Mouse (Mus musculus): ENCODE measurements around the gene Abhd18.
"Not testable (repeated sequence)": the region's sequence is repeated elsewhere in the genome, so short reads cannot be mapped to it uniquely, and the experiment has no call there.

Abhd18 gene

GRCm38 (mm10) chr3:40846957-40847017 is at the start of gene Abhd18:
TSS of gene Abhd18 (plus strand) at chr3:40846970.
- ATAC-seq (ENCODE audit: low TSS enrichment) = not testable (repeated sequence)

- ATAC-seq (ENCODE audit: low TSS enrichment) = no peak
Measured at GRCm38 (mm10) chr3:40798054-40798453, 48.7 kb upstream of the Abhd18 start.

GRCm38 (mm10) chr3:40798500-40798899 is 48.3 kb upstream of the Abhd18 start:
- ATAC-seq (ENCODE audit: low TSS enrichment) = peak; percentile 25; the same call in 1 of the 2 replicates

GRCm38 (mm10) chr3:40799530-40800372 is 47.0 kb upstream of the Abhd18 start, which contains the start of gene Plk4:
TSS of gene Plk4 (plus strand) at chr3:40800019.
- ATAC-seq (ENCODE audit: low TSS enrichment) = peak; percentile 94

- peak; percentile 65 for ATAC-seq (ENCODE audit: low TSS enrichment)
Measured at GRCm38 (mm10) chr3:40800373-40800823, 46.4 kb upstream of the Abhd18 start.

- ATAC-seq (ENCODE audit: low TSS enrichment) = no peak
Measured at GRCm38 (mm10) chr3:40806871-40807270, 39.9 kb upstream of the Abhd18 start.

- ATAC-seq (ENCODE audit: low TSS enrichment) = no peak
Measured at GRCm38 (mm10) chr3:40808686-40809085, 38.1 kb upstream of the Abhd18 start.

- ATAC-seq (ENCODE audit: low TSS enrichment) = no peak
Measured at GRCm38 (mm10) chr3:40809894-40810293, 36.9 kb upstream of the Abhd18 start.

GRCm38 (mm10) chr3:40813275-40813674 is 33.5 kb upstream of the Abhd18 start:
- peak; percentile 65 for ATAC-seq (ENCODE audit: low TSS enrichment)

GRCm38 (mm10) chr3:40845521-40845920 is 1.2 kb upstream of the Abhd18 start:
- not testable (repeated sequence) for ATAC-seq (ENCODE audit: low TSS enrichment)

GRCm38 (mm10) chr3:40846473-40846956 is 255 bp upstream of the Abhd18 start, which contains the start of gene Mfsd8:
TSS of gene Mfsd8 (minus strand) at chr3:40846886.
- ATAC-seq (ENCODE audit: low TSS enrichment) = peak; percentile 93

GRCm38 (mm10) chr3:40847018-40847417 is 248 bp downstream of the Abhd18 start:
- ATAC-seq (ENCODE audit: low TSS enrichment) = peak; percentile 51

GRCm38 (mm10) chr3:40847936-40848335 is 1.2 kb downstream of the Abhd18 start:
- ATAC-seq (ENCODE audit: low TSS enrichment) = not testable (repeated sequence)

GRCm38 (mm10) chr3:40853123-40853738 is 6.5 kb downstream of the Abhd18 start:
- not testable (repeated sequence) for ATAC-seq (ENCODE audit: low TSS enrichment)

GRCm38 (mm10) chr3:40893816-40894258 is 47.1 kb downstream of the Abhd18 start:
- ATAC-seq (ENCODE audit: low TSS enrichment) = peak; percentile 95

GRCm38 (mm10) chr3:40894336-40894735 is 47.6 kb downstream of the Abhd18 start:
- not testable (repeated sequence) for ATAC-seq (ENCODE audit: low TSS enrichment)

- ATAC-seq (ENCODE audit: low TSS enrichment) = not testable (repeated sequence)
Measured at GRCm38 (mm10) chr3:40902443-40902842, 55.7 kb downstream of the Abhd18 start, which contains the start of gene 1700034I23Rik. TSS of gene 1700034I23Rik (minus strand) at chr3:40902543.

- no peak for ATAC-seq (ENCODE audit: low TSS enrichment)
Measured at GRCm38 (mm10) chr3:40938189-40938588, 91.4 kb downstream of the Abhd18 start.

GRCm38 (mm10) chr3:40938592-40938991 is 91.8 kb downstream of the Abhd18 start:
- ATAC-seq (ENCODE audit: low TSS enrichment) = no peak

GRCm38 (mm10) chr3:40939019-40939418 is 92.2 kb downstream of the Abhd18 start:
- ATAC-seq (ENCODE audit: low TSS enrichment) = no peak

GRCm38 (mm10) chr3:40949170-40949902 is 102.6 kb downstream of the Abhd18 start, which contains the start of gene Larp1b:
TSS of gene Larp1b (plus strand) at chr3:40949828.
- ATAC-seq (ENCODE audit: low TSS enrichment) = peak; percentile 83

- peak; percentile 35 for ATAC-seq (ENCODE audit: low TSS enrichment)
Measured at GRCm38 (mm10) chr3:40949903-40950600, 103.3 kb downstream of the Abhd18 start.

Measured in frontal cortex, adult (tissue).